Mouse (Mus musculus) midbrain, embryonic 14.5 days (tissue): ENCODE measurements around the gene Trim46. TPM values are rescaled to one million over a fixed set of nuclear protein-coding genes. Genes with fewer than 3 reads are reported as not detected.

Experiments used
- ATAC-seq: fragments of 200-750 bp; cut with Nextera tagmentation; 2 replicates; pipeline ENCODE4 v1.8.0; 2017; ENCODE audit warnings: moderate number of reproducible peaks, moderate library complexity; ENCODE audit not compliant: low FRiP score, low TSS enrichment
- DNase-seq: peaks from one replicate; pipeline ENCODE4 v3.0.0-alpha.2; 2015
- H3K27ac ChIP-seq: fragments of 300-500 bp; sonication (generic); replicated peaks from 2 replicates; pipeline ENCODE4 v1.5.1; 2014; ENCODE audit warnings: mild to moderate bottlenecking, low read depth, low read length, moderate library complexity
- H3K27me3 ChIP-seq: fragments of 300-500 bp; sonication (generic); 2 replicates; pipeline ENCODE4 v1.6.1; 2014; ENCODE audit warnings: low read length, control low read depth, mixed read lengths; ENCODE audit not compliant: control insufficient read depth, insufficient read depth
- H3K36me3 ChIP-seq: fragments of 300-500 bp; sonication (generic); 2 replicates; pipeline ENCODE4 v1.6.1; 2014; ENCODE audit warnings: low read length, control low read depth; ENCODE audit not compliant: control insufficient read depth, insufficient read depth
- H3K4me1 ChIP-seq: fragments of 300-500 bp; sonication (generic); 2 replicates; pipeline ENCODE4 v1.6.1; 2014; ENCODE audit warnings: mild to moderate bottlenecking, antibody characterized with exemption, low read length, control low read depth; ENCODE audit not compliant: control insufficient read depth, insufficient read depth
- H3K4me2 ChIP-seq: fragments of 300-500 bp; sonication (generic); 2 replicates; pipeline ENCODE4 v1.6.1; 2014; ENCODE audit warnings: mild to moderate bottlenecking, low read length, moderate library complexity
- H3K4me3 ChIP-seq: fragments of 300-500 bp; sonication (generic); replicated peaks from 2 replicates; pipeline ENCODE4 v1.5.1; 2014; ENCODE audit warnings: low read depth, low read length
- H3K9ac ChIP-seq: fragments of 300-500 bp; sonication (generic); replicated peaks from 2 replicates; pipeline ENCODE4 v1.6.1; 2014; ENCODE audit warnings: mild to moderate bottlenecking, low read length, moderate library complexity
- H3K9me3 ChIP-seq: fragments of 300-500 bp; sonication (generic); 2 replicates; pipeline ENCODE4 v1.6.1; 2016; ENCODE audit warnings: low read length, control low read depth, mixed read lengths; ENCODE audit not compliant: control insufficient read depth
- WGBS: fragments of 180-500 bp; shearing (Covaris S2); extraction: QIAGEN DNeasy Blood & Tissue Kit; methylation state at CpG from one replicate; pipeline ENCODE4 v1.1.7; 2014; 5-methylcytosine and 5-hydroxymethylcytosine counted together
- polyA plus RNA-seq: library from polyadenylated mRNA; unstranded; fragments of >200 nt; fragmentation: Nextera tagmentation; extraction: Ambion mirVana; gene quantifications from 2 replicates; pipeline ENCODE4 v1.2.1, GENCODE M21; 2014

The Trim46 gene
- polyA plus RNA-seq, 1 experiment from 2014 or later: 63.4 TPM

DNA sequence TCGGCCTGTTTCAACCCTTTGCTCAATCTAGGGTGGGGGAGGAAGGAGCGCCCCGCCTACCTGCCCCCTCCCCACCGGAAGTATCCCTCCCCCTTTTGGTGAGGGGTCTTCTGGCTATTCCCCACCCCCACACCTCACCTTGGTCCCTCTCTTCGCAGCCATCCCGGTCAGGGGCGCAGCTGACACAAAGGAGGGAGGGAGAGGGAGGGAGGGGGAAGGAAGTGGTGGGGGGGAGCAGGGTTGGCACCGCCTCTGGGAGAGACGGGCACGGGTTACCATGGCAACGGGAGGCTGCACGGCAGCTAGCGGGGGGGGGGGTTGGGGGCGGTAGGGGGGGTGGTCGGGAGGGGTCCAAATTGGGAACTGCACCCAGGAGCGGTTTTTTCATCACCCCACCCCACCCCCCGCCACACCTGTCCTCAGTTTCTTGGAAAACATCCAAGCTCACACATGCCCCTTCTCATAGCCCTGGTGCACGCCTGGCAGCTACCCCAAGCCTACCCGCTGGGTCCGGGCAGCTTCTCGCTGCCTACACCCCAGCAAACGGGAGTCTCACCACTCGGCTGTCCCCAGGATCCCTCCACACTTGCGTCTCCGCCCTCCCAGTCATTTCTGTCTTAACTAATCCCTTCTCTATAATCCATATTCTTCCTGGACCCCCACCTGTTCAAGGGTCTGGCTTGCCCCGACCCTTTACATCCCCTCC is 974 bp downstream of the Trim46 start:
- peaks cover 36% of the 10 kb centered on the region for H3K4me1 ChIP-seq
- H3K27ac ChIP-seq: peak overlapping the region; percentile 96
- DNase-seq (peak; percentile 94), ATAC-seq (peak; percentile 68)
- no peaks in the 10 kb centered on the region for H3K9me3 ChIP-seq
- peak overlapping the region; percentile 84 for H3K4me2 ChIP-seq
- H3K36me3 ChIP-seq: peaks cover 34% of the 10 kb centered on the region
- H3K9ac ChIP-seq: peak overlapping the region; percentile 74
- WGBS: under 1% methylated on average over 18 of the region's 26 CpGs
- no peaks in the 10 kb centered on the region for H3K27me3 ChIP-seq
- peak overlapping the region; percentile 63 for H3K4me3 ChIP-seq

DNA sequence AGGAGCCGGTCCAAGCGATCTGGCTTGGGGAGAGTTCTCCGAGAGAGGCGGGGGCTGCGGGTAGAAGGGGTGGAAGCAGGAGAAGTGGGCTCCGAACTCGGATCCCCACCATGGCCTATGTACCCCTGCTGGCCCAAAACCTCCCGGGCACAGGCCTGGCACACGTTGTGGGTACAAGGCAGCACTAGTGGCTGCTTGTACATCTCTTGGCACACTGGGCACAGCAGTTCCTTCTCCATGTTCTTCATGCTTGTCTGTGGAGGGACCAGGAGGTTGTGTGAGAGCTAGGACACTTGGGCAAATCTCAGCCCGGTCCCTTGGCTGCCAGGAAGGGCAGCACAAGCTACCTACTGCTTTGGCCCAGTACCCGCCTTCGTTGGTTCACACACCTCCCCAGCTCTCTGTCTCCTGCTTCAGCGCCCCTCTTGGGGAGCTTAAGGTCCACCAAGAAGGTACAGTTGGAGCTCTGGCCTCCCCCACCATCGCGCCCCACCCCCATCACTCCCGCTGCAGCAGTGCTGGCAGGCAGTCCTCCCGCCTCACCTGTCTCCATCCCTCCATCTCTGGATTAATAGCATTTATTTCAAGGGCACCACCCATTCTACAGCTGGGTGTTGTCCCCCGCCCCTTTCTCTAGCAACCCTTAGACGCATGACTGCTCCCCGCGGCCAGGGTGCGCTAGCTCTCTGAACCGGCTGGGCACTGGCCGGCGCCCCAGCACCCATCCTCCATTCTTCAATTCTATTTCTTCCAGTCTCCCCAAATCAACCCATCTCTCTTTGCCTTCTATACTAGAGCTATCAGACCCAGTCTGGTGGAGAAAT is 1.7 kb downstream of the Trim46 start:
- WGBS: 9% methylated on average over 25 of the region's 25 CpGs
- peak overlapping the region; percentile 84 for H3K4me2 ChIP-seq
- peak overlapping the region; percentile 74 for H3K9ac ChIP-seq
- H3K36me3 ChIP-seq: peaks cover 39% of the 10 kb centered on the region
- peak overlapping the region; percentile 96 for H3K27ac ChIP-seq
- H3K4me3 ChIP-seq: peak overlapping the region; percentile 63
- no peaks in the 10 kb centered on the region for H3K27me3 ChIP-seq
- peaks cover 36% of the 10 kb centered on the region for H3K4me1 ChIP-seq
- ATAC-seq (peak; percentile 17), DNase-seq (no peak)
- H3K9me3 ChIP-seq: no peaks in the 10 kb centered on the region

DNA sequence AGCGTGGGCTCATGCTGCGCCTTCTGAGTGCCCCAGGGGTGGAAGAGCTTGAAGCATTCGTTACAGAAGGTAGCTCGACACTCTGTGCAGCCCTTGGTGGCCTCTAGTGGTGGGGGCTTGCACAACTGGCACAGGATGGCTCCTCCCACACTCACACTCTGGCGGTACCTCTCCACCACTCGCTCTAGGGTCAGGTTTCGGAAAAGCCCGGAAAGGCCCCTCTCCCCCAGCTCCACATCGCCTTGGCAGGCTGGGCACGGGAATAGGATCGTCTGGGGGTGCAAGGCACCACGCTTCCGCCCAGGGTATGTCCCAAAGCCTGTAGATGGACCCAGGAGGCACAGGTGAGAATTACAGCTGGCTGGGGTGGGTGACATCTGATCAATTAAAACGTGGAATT is 2.5 kb downstream of the Trim46 start:
- WGBS: 9% methylated on average over 14 of the region's 14 CpGs
- H3K4me2 ChIP-seq: peak overlapping the region; percentile 84
- H3K27ac ChIP-seq: peak overlapping the region; percentile 96
- H3K9me3 ChIP-seq: no peaks in the 10 kb centered on the region
- H3K9ac ChIP-seq: peak overlapping the region; percentile 74
- H3K27me3 ChIP-seq: no peaks in the 10 kb centered on the region
- peaks cover 36% of the 10 kb centered on the region for H3K4me1 ChIP-seq
- peak; percentile 71 for DNase-seq
- no peak for ATAC-seq
- H3K36me3 ChIP-seq: peaks cover 45% of the 10 kb centered on the region
- H3K4me3 ChIP-seq: peak overlapping the region; percentile 63

DNA sequence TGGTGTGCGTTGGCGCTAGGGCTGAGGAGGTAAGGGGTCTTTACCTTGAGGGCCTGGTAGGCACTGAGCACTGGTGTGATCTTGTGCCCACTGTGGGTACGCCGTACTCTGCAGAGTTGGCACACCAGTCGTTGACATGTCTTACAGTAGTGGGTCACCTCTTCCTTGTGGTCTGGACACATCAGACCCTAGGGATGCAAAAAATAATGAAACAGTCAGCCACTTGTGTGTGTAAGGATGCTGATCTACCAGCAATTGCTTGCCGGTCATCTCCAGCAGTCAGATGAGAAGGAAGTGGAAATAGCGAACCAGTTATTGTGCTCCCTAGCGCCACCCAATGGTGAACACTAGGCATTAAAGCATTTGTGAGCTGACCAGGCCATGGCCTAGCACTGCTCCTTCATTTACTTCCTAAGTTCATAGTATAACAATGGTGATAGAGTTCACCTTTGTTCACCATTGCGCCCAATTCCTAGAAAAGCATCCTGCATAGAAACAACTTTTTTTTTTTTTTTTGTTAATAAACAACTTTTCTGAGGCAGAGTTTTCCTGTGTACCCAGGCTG is 3.7 kb downstream of the Trim46 start:
- Histone ChIP-seq H3K27me3 (no peaks in the 10 kb centered on the region), H3K4me1 (peaks cover 34% of the 10 kb centered on the region), H3K4me2 (peak overlapping the region; percentile 84), H3K36me3 (peaks cover 57% of the 10 kb centered on the region), H3K27ac (no peak overlapping the region), H3K9me3 (no peaks in the 10 kb centered on the region), H3K9ac (no peak overlapping the region), H3K4me3 (no peak overlapping the region)
- no peak for ATAC-seq
- peak; percentile 73 for DNase-seq
- 72% methylated on average over 9 of the region's 9 CpGs for WGBS

DNA sequence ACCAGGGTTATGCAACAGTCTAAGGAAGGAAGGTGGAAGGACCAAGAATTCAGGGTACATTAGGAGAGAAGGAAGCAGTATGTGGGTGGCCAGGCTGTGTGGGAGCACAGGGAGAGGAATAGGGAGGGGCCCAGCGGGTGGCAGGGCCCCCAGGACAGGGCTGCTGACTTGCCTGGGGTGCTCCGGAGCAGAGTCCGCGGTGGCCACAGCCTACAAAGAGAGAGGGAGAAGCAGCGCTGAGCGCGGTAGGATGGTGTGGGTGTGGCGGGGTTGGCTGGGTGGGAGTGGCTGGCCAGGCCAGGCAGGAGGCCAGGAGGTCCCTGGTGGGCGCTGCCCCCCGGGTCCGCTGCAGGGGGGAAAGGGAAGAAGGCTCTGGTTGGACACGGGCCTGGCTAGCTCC is 7.6 kb downstream of the Trim46 start:
- H3K4me2 ChIP-seq: no peak overlapping the region
- no peaks in the 10 kb centered on the region for H3K9me3 ChIP-seq
- no peak overlapping the region for H3K4me3 ChIP-seq
- H3K9ac ChIP-seq: no peak overlapping the region
- ATAC-seq (no peak), DNase-seq (no peak)
- H3K27ac ChIP-seq: no peak overlapping the region
- WGBS: 76% methylated on average over 12 of the region's 12 CpGs
- no peaks in the 10 kb centered on the region for H3K27me3 ChIP-seq
- peaks cover 11% of the 10 kb centered on the region for H3K4me1 ChIP-seq
- peaks cover 95% of the 10 kb centered on the region for H3K36me3 ChIP-seq

DNA sequence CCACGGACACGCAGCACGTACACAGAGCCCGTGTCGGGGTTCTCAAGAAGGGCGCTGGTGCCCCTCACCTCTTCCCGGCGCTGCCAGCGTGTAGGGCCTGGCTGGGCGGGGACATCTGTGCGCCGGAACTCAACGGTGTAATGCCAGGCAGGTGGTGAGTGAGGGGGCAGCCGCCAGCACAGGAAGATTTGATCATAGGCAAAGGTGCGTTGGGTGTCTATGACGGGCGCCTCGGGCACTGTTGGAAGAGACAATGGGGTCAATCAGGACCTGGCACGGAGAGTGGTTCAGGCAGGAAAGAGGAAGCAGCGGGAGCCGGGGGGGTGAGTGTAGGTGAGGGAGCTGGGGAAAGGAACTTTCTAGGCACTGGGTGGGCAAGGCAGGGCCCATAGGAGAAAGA is 8.4 kb downstream of the Trim46 start:
- Histone ChIP-seq H3K27ac (no peak overlapping the region), H3K36me3 (peaks cover 100% of the 10 kb centered on the region), H3K9me3 (no peaks in the 10 kb centered on the region), H3K4me1 (peaks cover 4% of the 10 kb centered on the region; the same call in 1 of the 2 replicates), H3K4me2 (no peak overlapping the region), H3K27me3 (no peaks in the 10 kb centered on the region), H3K9ac (no peak overlapping the region), H3K4me3 (no peak overlapping the region)
- 95% methylated on average over 21 of the region's 21 CpGs for WGBS
- DNase-seq (no peak), ATAC-seq (no peak)

DNA sequence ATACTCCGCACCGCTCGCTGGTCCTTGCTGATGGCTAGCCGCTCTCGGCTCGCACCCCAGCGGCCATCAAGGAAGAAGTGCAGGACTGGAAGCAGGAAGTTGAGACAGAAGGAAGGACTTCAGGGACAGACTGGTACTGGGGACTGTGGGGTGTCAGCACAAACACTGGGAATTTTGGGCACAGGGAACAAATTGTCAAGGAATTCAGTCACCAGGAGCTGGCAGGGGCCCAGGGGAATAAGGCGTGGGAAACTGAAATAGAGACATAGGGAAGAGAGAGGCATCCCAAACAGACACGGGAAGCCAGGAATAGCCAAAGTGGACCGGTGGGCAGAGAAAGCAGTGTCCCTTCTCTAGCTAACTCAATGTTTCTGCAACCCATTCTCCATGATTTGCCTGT is 9.6 kb downstream of the Trim46 start:
- no peak for ATAC-seq
- no peaks in the 10 kb centered on the region for H3K9me3 ChIP-seq
- no peak overlapping the region for H3K27ac ChIP-seq
- no peak for DNase-seq
- no peaks in the 10 kb centered on the region for H3K4me1 ChIP-seq
- no peak overlapping the region for H3K9ac ChIP-seq
- H3K4me3 ChIP-seq: no peak overlapping the region
- H3K27me3 ChIP-seq: no peaks in the 10 kb centered on the region
- peaks cover 90% of the 10 kb centered on the region for H3K36me3 ChIP-seq
- H3K4me2 ChIP-seq: no peak overlapping the region
- 94% methylated on average over 10 of the region's 10 CpGs for WGBS

DNA sequence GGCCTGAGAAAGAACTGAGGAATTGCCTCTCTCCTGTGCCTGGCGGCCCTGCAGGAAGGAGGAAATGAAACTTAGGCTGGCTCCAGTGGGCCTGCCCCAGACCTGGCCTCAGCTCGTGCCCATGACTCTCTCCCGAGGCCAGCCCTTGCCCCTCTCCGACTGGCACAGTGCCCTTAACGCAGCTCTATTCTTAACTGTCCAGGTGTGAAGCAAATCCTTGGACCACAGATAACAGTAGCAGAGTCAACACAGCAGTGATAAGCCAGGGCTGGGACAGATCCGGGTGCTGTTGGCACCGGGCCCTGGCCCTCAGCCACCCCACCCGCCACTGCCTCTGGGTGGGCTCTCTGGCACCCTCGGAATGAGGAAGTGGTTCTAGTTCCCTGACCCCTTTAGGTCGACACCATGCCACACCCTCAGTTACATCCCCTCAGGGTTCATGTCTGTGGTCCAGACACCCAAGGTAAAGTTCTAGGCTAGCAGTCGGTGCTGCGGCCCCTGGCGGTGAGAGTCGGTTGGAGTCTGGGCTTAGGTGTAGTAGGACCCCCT is 12.5 kb downstream of the Trim46 start:
- no peak for DNase-seq

More for the DNA sequence above, 12.5 kb downstream of the Trim46 start:
- Histone ChIP-seq H3K9ac (no peak overlapping the region; the same call in 1 of the 2 replicates), H3K4me3 (no peak overlapping the region), H3K27ac (no peak overlapping the region), H3K36me3 (peaks cover 62% of the 10 kb centered on the region), H3K4me1 (no peaks in the 10 kb centered on the region), H3K27me3 (no peaks in the 10 kb centered on the region), H3K9me3 (no peaks in the 10 kb centered on the region), H3K4me2 (no peak overlapping the region)
- WGBS: 84% methylated on average over 14 of the region's 14 CpGs
- no peak for ATAC-seq
